Mouse (Mus musculus): ENCODE data around the gene St3gal4.
"Not testable (repeated sequence)": the region's sequence is repeated elsewhere in the genome, so short reads cannot be mapped to it uniquely, and the experiment has no call there.

Gene St3gal4

GRCm38 (mm10) chr9:35119168-35119567 lies at the start of gene St3gal4:
Gene St3gal4 (minus strand): TSS chr9:35119268.
- in situ Hi-C loops (cut with MboI, MseI), result loop anchor here in 1 of 2 experiments (5.0 to 25.0 kb wide), 3 partner anchors 93 to 1643 kb away; partner anchors contain the start of genes Foxred1 and Stt3a

GRCm38 (mm10) chr9:35166798-35167635 lies 47.9 kb upstream of the St3gal4 start:
- in situ Hi-C loops (cut with MboI, MseI), result no loop called here

GRCm38 (mm10) chr9:35166144-35166797 lies 47.2 kb upstream of the St3gal4 start:
- in situ Hi-C loops (cut with MboI, MseI), result no loop called here

GRCm38 (mm10) chr9:35164142-35164874 lies 45.2 kb upstream of the St3gal4 start:
- in situ Hi-C loops (cut with MboI, MseI), result loop anchor here in 1 of 2 experiments (5.0 kb wide), 1 partner anchor 182 kb away; no protein-coding TSS in a partner anchor

GRCm38 (mm10) chr9:35163011-35163690 lies 44.1 kb upstream of the St3gal4 start:
- in situ Hi-C loops (cut with MboI, MseI), result loop anchor here in 1 of 2 experiments (5.0 kb wide), 1 partner anchor 181 kb away; no protein-coding TSS in a partner anchor

GRCm38 (mm10) chr9:35161721-35162120 lies 42.7 kb upstream of the St3gal4 start:
- in situ Hi-C loops (cut with MboI, MseI), result loop anchor here in 1 of 2 experiments (5.0 kb wide), 1 partner anchor 179 kb away; no protein-coding TSS in a partner anchor

GRCm38 (mm10) chr9:35160662-35161061 lies 41.6 kb upstream of the St3gal4 start:
- in situ Hi-C loops (cut with MboI, MseI), result loop anchor here in 1 of 2 experiments (5.0 kb wide), 1 partner anchor 178 kb away; no protein-coding TSS in a partner anchor

- in situ Hi-C loops (cut with MboI, MseI), result no loop called here
Observed at GRCm38 (mm10) chr9:35158477-35158876, 39.4 kb upstream of the St3gal4 start.

- in situ Hi-C loops (cut with MboI, MseI), result no loop called here
Observed at GRCm38 (mm10) chr9:35156862-35157261, 37.8 kb upstream of the St3gal4 start.

- in situ Hi-C loops (cut with MboI, MseI), result no loop called here
Observed at GRCm38 (mm10) chr9:35156002-35156710, 37.1 kb upstream of the St3gal4 start.

GRCm38 (mm10) chr9:35152923-35153322 lies 33.9 kb upstream of the St3gal4 start:
- in situ Hi-C loops (cut with MboI, MseI), result no loop called here

- in situ Hi-C loops (cut with MboI, MseI), result not testable (repeated sequence)
Observed at GRCm38 (mm10) chr9:35148822-35149221, 29.8 kb upstream of the St3gal4 start.

- in situ Hi-C loops (cut with MboI, MseI), result not testable (repeated sequence)
Observed at GRCm38 (mm10) chr9:35147261-35147660, 28.2 kb upstream of the St3gal4 start.

GRCm38 (mm10) chr9:35145829-35146228 lies 26.8 kb upstream of the St3gal4 start:
- in situ Hi-C loops (cut with MboI, MseI), result no loop called here

GRCm38 (mm10) chr9:35145118-35145517 lies 26.1 kb upstream of the St3gal4 start:
- in situ Hi-C loops (cut with MboI, MseI), result no loop called here

GRCm38 (mm10) chr9:35142221-35142620 lies 23.2 kb upstream of the St3gal4 start:
- in situ Hi-C loops (cut with MboI, MseI), result no loop called here

- in situ Hi-C loops (cut with MboI, MseI), result no loop called here
Observed at GRCm38 (mm10) chr9:35139231-35139744, 20.2 kb upstream of the St3gal4 start.

GRCm38 (mm10) chr9:35138029-35138428 lies 19.0 kb upstream of the St3gal4 start:
- in situ Hi-C loops (cut with MboI, MseI), result no loop called here

- in situ Hi-C loops (cut with MboI, MseI), result no loop called here
Observed at GRCm38 (mm10) chr9:35135575-35135974, 16.5 kb upstream of the St3gal4 start.

All from T-helper 17 cell (primary cell).